Mouse (Mus musculus) layer of hippocampus, adult 2 months (tissue): ENCODE measurements around the gene Clba1. TPM values are rescaled to one million over a fixed set of nuclear protein-coding genes. Genes with fewer than 3 reads are reported as not detected.

Experiments used
- DNase-seq, 2 experiments: peaks; one replicate each; pipeline ENCODE4 v3.0.0; 2022; ENCODE audit warnings: low spot score in 2 of 2
- H3K27ac ChIP-seq: fragments of 200-600 bp; 2 replicates; pipeline ENCODE4 v1.8.1; 2022
- H3K4me3 ChIP-seq: fragments of 200-600 bp; 2 replicates; pipeline ENCODE4 v1.8.1; 2022; ENCODE audit warnings: mild to moderate bottlenecking
- CTCF ChIP-seq: fragments of 200-600 bp; conservative IDR thresholded peaks from 2 replicates; pipeline ENCODE4 v1.8.1; 2022; ENCODE audit warnings: antibody characterized with exemption, mild to moderate bottlenecking, moderate library complexity
- long read RNA-seq, 2 experiments: library from polyadenylated mRNA; stranded (forward); transcript quantifications; one replicate each; pipeline ENCODE4 v2.0.0; 2021; ENCODE audit warnings: borderline mapping rate in 2 of 2
- total RNA-seq, 2 experiments: library from RNA; stranded (reverse); gene quantifications; 2 replicates each; pipeline ENCODE4 v1.2.3; 2021

The Clba1 gene
- 10 to 100 TPM; 12.8 to 13.2 TPM for total RNA-seq
- long read RNA-seq, experiment 1, transcript Clba1-201 (5 exons, 1,960 nt) = major isoform, 14 of 16 reads
- long read RNA-seq, experiment 1, partial matches to known transcripts = 1 of 16 reads
- long read RNA-seq, experiment 1, other reads (novel, unspliced or antisense) = 1 of 16 reads
- long read RNA-seq, experiment 2, transcript Clba1-201 (5 exons, 1,960 nt) = major isoform, 19 of 19 reads
- long read RNA-seq, experiment 2, partial matches to known transcripts = 0 of 19 reads
- long read RNA-seq, experiment 2, other reads (novel, unspliced or antisense) = 0 of 19 reads

DNA sequence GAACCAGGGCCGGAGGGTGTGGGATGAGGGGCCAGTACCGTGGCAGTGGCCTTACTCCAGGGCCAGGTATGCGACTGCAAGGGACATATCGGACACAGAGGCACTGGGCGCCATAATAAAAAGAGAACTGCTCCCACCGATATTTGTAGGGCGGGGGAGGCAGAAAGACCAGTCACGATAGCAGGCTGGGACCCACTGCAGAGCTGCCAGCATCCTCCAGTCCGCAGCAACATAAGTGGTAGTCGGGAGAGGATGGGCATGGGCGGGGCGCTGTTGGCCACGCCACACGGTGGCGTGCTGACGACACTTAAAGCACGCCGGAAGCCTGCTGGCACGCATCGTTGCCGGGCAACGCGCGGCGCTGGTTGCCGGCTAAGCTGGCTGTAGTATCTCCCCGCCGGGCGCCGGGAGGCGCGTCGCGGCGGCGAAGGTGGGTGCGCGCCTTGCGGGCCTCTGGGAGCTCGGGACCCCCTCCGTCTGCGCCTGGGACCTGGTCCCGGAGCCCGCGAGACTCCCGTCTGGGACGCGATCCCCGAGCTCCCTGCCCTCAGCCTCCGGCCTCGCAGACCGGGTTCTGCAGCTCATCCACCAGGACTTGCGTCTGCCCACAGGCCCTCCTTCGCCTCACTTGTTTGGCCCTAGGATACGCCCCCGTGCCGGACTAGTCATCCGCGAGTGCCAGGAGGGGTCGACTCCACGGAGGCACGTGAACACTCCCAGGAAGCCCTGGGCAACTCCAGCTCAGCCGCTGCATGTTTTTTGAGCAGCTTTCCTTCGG is at the start of gene Clba1:
Gene Clba1, plus strand, starts transcription at position 351 of the 778 bp plus-strand sequence.
- DNase-seq = peak; percentile 94 to 95
- Histone ChIP-seq H3K27ac (peak within 1 kb of the TSS; percentile 89), H3K4me3 (peak within 1 kb of the TSS; percentile 84)
- peak; percentile 72 for TF ChIP-seq CTCF

- Histone ChIP-seq H3K4me3 (no peak overlapping the region), H3K27ac (no peak overlapping the region)
- TF ChIP-seq CTCF = no peak
- DNase-seq = no peak
Observed at GRCm38 (mm10) chr12:112759471-112759870, 49.3 kb upstream of the Clba1 start.

DNA sequence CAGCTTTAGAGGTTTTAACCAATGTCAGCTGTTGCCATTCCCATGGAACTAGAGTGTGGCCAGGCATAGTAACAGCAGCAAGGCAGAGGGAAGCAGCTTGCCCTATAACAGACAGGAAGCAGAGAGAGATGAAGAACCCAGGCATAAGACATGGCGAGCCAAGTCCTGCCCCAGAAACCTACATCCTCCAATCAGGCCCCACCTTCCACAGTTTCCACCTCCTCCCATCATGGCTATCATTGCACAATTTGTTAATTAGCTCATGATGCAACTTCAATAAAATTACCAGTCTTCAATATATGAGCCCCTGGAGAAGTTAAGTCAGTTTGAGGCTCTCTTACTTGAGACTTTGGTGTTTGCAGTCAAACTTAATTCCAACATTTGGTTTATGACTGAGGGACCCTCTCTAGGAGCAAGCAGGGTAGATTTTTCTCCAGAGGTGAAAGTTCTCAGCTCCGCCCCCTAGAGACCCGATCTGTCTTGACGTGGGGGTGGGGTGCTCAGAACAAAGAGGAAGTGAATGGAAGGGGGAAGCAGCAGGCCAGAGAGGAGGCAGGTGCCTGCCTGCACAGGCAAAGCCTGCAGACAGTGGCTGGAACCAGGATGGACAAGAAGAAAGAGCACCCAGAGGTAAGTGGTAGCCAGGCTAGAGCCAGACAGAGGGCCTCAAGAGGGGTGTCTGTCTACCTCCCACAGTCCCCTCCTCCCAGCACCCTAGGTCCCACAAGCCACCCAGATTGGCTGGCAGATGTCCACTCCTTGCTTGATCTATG is 48.4 kb upstream of the Clba1 start, which contains the start of gene Pld4:
Gene Pld4, plus strand, starts transcription at position 502 of the 773 bp plus-strand sequence.
- no peak within 1 kb of the TSS; the same call in 1 of the 2 replicates for H3K4me3 ChIP-seq
- TF ChIP-seq CTCF = no peak
- DNase-seq = no peak
- H3K27ac ChIP-seq = peak within 1 kb of the TSS; percentile 14; the same call in 1 of the 2 replicates

DNA sequence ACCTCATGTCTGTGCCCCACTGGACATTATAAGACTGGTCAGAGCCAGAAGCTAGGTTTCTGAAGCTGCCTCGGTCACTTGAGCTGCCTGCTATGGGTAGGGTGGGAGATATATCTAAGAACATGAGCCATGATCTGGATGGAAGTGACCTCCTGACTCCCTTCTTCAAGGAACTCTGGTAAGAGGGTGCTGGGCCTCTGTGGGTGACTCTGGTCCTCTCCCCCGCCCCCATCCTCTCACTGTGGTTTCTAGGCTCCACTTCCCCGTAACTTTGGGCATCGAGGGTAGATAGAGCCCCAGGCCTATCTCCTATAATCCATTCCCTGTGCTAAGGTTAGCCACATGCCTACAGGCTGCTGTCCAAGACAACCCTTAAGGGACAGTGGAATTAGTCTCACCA is 47.3 kb upstream of the Clba1 start:
- Histone ChIP-seq H3K4me3 (no peak overlapping the region; the same call in 1 of the 2 replicates), H3K27ac (peak overlapping the region; percentile 46; the same call in 1 of the 2 replicates)
- no peak for DNase-seq
- TF ChIP-seq CTCF = no peak

DNA sequence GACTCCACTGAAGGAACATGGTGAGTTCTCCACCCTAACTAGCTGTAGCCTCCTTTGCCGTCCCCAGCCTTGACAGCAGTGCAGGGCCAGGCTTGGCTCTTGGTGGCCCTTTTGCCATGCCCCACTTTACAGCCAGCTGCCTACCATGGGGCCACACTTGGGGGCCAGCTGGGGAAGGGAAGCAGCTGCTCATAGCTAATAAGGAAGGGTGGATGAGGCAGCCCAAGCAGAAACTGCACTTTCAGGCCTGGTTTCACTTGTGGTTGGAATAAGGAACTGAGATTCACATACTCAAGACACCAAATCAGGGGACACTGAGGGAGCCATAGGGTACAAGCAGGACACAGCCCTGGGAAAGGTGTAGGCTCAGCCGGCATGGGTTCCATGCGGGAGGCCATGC is 46.7 kb upstream of the Clba1 start:
- Histone ChIP-seq H3K27ac (peak overlapping the region; percentile 46; the same call in 1 of the 2 replicates), H3K4me3 (no peak overlapping the region)
- DNase-seq = no peak
- TF ChIP-seq CTCF = no peak

GRCm38 (mm10) chr12:112763176-112763575 is 45.6 kb upstream of the Clba1 start:
- Histone ChIP-seq H3K27ac (no peak overlapping the region), H3K4me3 (no peak overlapping the region)
- TF ChIP-seq CTCF = no peak
- no peak for DNase-seq

DNA sequence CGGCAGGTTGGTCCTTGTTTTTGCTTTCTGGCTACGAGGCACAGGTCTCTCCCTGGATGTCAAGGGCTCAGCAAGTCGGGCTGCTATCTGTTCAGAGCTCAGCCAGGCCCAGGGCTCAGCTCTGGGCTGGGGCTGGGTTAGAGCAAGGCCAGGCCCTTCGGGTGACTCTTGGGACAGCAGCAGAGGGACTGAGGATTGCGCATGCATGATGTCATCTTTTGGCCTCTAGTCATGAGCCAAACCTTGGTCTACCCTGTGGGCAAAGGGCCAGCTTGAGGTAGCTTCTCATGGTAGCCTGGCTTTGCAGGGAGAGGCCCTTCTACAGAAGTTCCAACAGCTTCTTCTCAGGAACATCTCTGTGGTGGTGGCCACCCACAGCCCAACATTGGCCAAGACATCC is 44.6 kb upstream of the Clba1 start:
- no peak overlapping the region for H3K27ac ChIP-seq
- TF ChIP-seq CTCF = no peak

GRCm38 (mm10) chr12:112764991-112765390 is 43.7 kb upstream of the Clba1 start:
- no peak for DNase-seq
- TF ChIP-seq CTCF = no peak
- Histone ChIP-seq H3K4me3 (no peak overlapping the region), H3K27ac (no peak overlapping the region)

More for the DNA sequence above, 44.6 kb upstream of the Clba1 start:
- H3K4me3 ChIP-seq = no peak overlapping the region
- DNase-seq = no peak

- H3K27ac ChIP-seq = no peak overlapping the region
- no peak for DNase-seq
- H3K4me3 ChIP-seq = no peak overlapping the region
- no peak for TF ChIP-seq CTCF
Observed at GRCm38 (mm10) chr12:112766586-112766985, 42.2 kb upstream of the Clba1 start.

GRCm38 (mm10) chr12:112767036-112767890 is 41.5 kb upstream of the Clba1 start:
- Histone ChIP-seq H3K27ac (no peak overlapping the region), H3K4me3 (no peak overlapping the region)
- DNase-seq = peak in 1 of 2 experiments; percentile 15
- no peak for TF ChIP-seq CTCF

GRCm38 (mm10) chr12:112768166-112768565 is 40.6 kb upstream of the Clba1 start:
- no peak overlapping the region for H3K27ac ChIP-seq
- H3K4me3 ChIP-seq = no peak overlapping the region
- DNase-seq = no peak
- no peak for TF ChIP-seq CTCF

GRCm38 (mm10) chr12:112769031-112769430 is 39.7 kb upstream of the Clba1 start:
- Histone ChIP-seq H3K4me3 (no peak overlapping the region), H3K27ac (no peak overlapping the region)
- no peak for DNase-seq
- no peak for TF ChIP-seq CTCF
